Mouse (Mus musculus) liver, embryonic 14.5 days (tissue): ENCODE measurements around the gene Dbf4. TPM values are rescaled to one million over a fixed set of nuclear protein-coding genes. Genes with fewer than 3 reads are reported as not detected.

Experiments used
- ATAC-seq: fragments of 200-750 bp; cut with Nextera tagmentation; 2 replicates; pipeline ENCODE4 v1.8.0; 2017; ENCODE audit warnings: moderate number of reproducible peaks, mild to moderate bottlenecking, moderate library complexity; ENCODE audit not compliant: insufficient read depth
- DNase-seq, 3 experiments: peaks; one replicate each; pipeline ENCODE4 v3.0.0-alpha.2; 2012 to 2013; ENCODE audit warnings: low read depth in 3 of 3, low spot score in 3 of 3
- H3K27ac ChIP-seq: fragments of 300-500 bp; sonication (generic); 2 replicates; pipeline ENCODE4 v1.5.1; 2014; ENCODE audit warnings: moderate library complexity, mild to moderate bottlenecking, control low read depth, inconsistent platforms
- H3K27me3 ChIP-seq: fragments of 300-500 bp; sonication (generic); 2 replicates; pipeline ENCODE4 v1.6.1; 2014; ENCODE audit warnings: mild to moderate bottlenecking, low read length, moderate library complexity; ENCODE audit not compliant: control insufficient read depth, insufficient read depth
- H3K36me3 ChIP-seq: fragments of 300-500 bp; sonication (generic); replicated peaks from 2 replicates; pipeline ENCODE4 v1.6.1; 2014; ENCODE audit warnings: low read depth; ENCODE audit not compliant: control insufficient read depth, insufficient read depth
- H3K4me1 ChIP-seq, 2 experiments: fragments of 200-500 bp in 1 of 2; fragments of 300-500 bp in 1 of 2; sonication (generic) in 1 of 2; replicated peaks; 2 replicates each; pipeline ENCODE4 v1.6.1; 2012 to 2014; ENCODE audit warnings: antibody characterized with exemption in 1 of 2, inconsistent platforms in 1 of 2, low read length in 1 of 2; ENCODE audit not compliant: control insufficient read depth in 2 of 2, insufficient read depth in 2 of 2
- H3K4me2 ChIP-seq: fragments of 300-500 bp; sonication (generic); 2 replicates; pipeline ENCODE4 v1.6.1; 2014; ENCODE audit warnings: low read depth, mild to moderate bottlenecking, control low read depth, moderate library complexity
- H3K4me3 ChIP-seq, 2 experiments: fragments of 200-500 bp in 1 of 2; fragments of 300-500 bp in 1 of 2; sonication (generic) in 1 of 2; 2 replicates each; pipeline ENCODE4 v1.5.1; 2012 to 2014; ENCODE audit warnings: low read depth in 2 of 2, low read length in 2 of 2, mild to moderate bottlenecking in 2 of 2, control low read depth in 1 of 2, inconsistent platforms in 1 of 2, moderate library complexity in 1 of 2; ENCODE audit not compliant: insufficient read depth in 1 of 2
- H3K9ac ChIP-seq: fragments of 300-500 bp; sonication (generic); replicated peaks from 2 replicates; pipeline ENCODE4 v1.6.1; 2014; ENCODE audit warnings: mild to moderate bottlenecking, control low read depth, moderate library complexity
- H3K9me3 ChIP-seq: fragments of 300-500 bp; sonication (generic); 2 replicates; pipeline ENCODE4 v1.6.1; 2016; ENCODE audit warnings: low read length, mixed read lengths; ENCODE audit not compliant: control insufficient read depth
- CTCF ChIP-seq: IDR thresholded peaks from 2 replicates; pipeline ENCODE4 v1.5.1; 2016; ENCODE audit warnings: antibody characterized with exemption, low read depth, control low read depth
- EP300 ChIP-seq: IDR thresholded peaks from 2 replicates; pipeline ENCODE4 v1.6.1; 2016; ENCODE audit warnings: antibody characterized with exemption, low read depth
- WGBS: fragments of 180-500 bp; shearing (Covaris S2); extraction: QIAGEN DNeasy Blood & Tissue Kit; methylation state at CpG from one replicate; pipeline ENCODE4 v1.1.7; 2014; ENCODE audit not compliant: insufficient replicate concordance; 5-methylcytosine and 5-hydroxymethylcytosine counted together
- polyA plus RNA-seq, 2 experiments: library from polyadenylated mRNA; depleted of rRNA in 1 of 2; stranded (reverse) in 1 of 2; unstranded in 1 of 2; fragments of >200 nt; fragmentation: Nextera tagmentation in 1 of 2; extraction: Ambion mirVana in 1 of 2; gene quantifications; 2 replicates each; pipeline versions ENCODE4 v1.2.1 to v1.2.3; 2012 to 2014

The Dbf4 gene
- polyA plus RNA-seq, 2 experiments: 24.8 to 32.9 TPM

DNA sequence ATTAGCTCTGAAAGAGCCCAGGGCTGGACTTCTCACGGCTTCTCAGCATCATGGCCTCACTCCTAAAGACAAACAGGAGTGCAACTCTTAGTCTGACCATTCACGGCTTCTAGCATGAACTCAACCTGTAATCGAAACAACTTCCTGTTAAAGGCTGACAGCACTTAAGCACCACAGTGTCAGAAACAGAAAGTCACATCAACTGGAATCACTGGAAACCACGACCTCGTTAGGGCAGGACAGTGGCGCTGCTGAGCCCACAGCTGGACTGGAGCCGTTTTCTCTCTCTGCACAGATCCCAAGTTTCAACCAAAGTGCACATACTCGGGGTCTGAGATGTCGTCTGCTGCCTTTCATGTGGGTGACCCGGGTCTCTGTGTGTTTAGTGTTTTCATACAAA is 73.0 kb downstream of the Dbf4 start:
- H3K4me1 ChIP-seq: no peaks in the 10 kb centered on the region
- TF ChIP-seq CTCF: no peak
- no peak for TF ChIP-seq EP300
- 31% methylated on average over 10 of the region's 10 CpGs for WGBS
- H3K9ac ChIP-seq: no peak overlapping the region
- no peaks in the 10 kb centered on the region for H3K36me3 ChIP-seq
- no peaks in the 10 kb centered on the region for H3K27me3 ChIP-seq
- DNase-seq: no peak
- H3K4me3 ChIP-seq: no peak overlapping the region
- H3K27ac ChIP-seq: no peak overlapping the region
- H3K4me2 ChIP-seq: no peak overlapping the region
- no peaks in the 10 kb centered on the region for H3K9me3 ChIP-seq
- no peak for ATAC-seq

Other genes with a start within 250 kb of the Dbf4 start
- gene Adam22, start 54.6 kb downstream of the Dbf4 start, polyA plus RNA-seq (2012; rRNA removed): 0.06 and 0.13 TPM in 2 replicates
- gene Adam22, start 54.6 kb downstream of the Dbf4 start, polyA plus RNA-seq (2014; fragmentation: Nextera tagmentation; extraction: Ambion mirVana): 0.25 and 0.29 TPM in 2 replicates
- gene Slc25a40, start 134 bp upstream of the Dbf4 start, polyA plus RNA-seq (2012; rRNA removed): 2.2 and 3.4 TPM in 2 replicates
- 3.7 and 4.2 TPM in 2 replicates for gene Slc25a40, start 134 bp upstream of the Dbf4 start, polyA plus RNA-seq (2014; fragmentation: Nextera tagmentation; extraction: Ambion mirVana)
- gene Rundc3b, start 200.2 kb upstream of the Dbf4 start, polyA plus RNA-seq (2012; rRNA removed): 0.06 and 0.10 TPM in 2 replicates
- 0.06 and 0.13 TPM in 2 replicates for gene Rundc3b, start 200.2 kb upstream of the Dbf4 start, polyA plus RNA-seq (2014; fragmentation: Nextera tagmentation; extraction: Ambion mirVana)
- 0.60 and 0.74 TPM in 2 replicates for gene Abcb1a, start 237.4 kb upstream of the Dbf4 start, polyA plus RNA-seq (2012; rRNA removed)
- gene Abcb1a, start 237.4 kb upstream of the Dbf4 start, polyA plus RNA-seq (2014; fragmentation: Nextera tagmentation; extraction: Ambion mirVana): 0.50 and 0.53 TPM in 2 replicates